Mouse (Mus musculus): Measurements from ENCODE around the gene Rnf222.

- TF ChIP-seq CTCF (IDR thresholded peaks at IDR 0.05; ENCODE audit: borderline replicate concordance, insufficient read depth, low read length): peak; percentile 65; the same call in 1 of the 2 replicates
- no peak for TF ChIP-seq POLR2A (IDR thresholded peaks at IDR 0.05; ENCODE audit: low read depth, low read length)
Measured at GRCm38 (mm10) chr11:68897120-68897519, 8.8 kb downstream of the Rnf222 start.
